Mouse (Mus musculus) cerebellum, postnatal 4 days (tissue): ENCODE data around the gene Gm10666.
"Not testable (repeated sequence)": the region's sequence is repeated elsewhere in the genome, so short reads cannot be mapped to it uniquely, and the experiment has no call there.

Experiments
- DNase-seq, 2 experiments: peaks; one replicate each; pipeline ENCODE4 v3.0.0; 2022; ENCODE audit warnings: low spot score in 2 of 2, mixed read lengths in 1 of 2

Gene Gm10666

DNA sequence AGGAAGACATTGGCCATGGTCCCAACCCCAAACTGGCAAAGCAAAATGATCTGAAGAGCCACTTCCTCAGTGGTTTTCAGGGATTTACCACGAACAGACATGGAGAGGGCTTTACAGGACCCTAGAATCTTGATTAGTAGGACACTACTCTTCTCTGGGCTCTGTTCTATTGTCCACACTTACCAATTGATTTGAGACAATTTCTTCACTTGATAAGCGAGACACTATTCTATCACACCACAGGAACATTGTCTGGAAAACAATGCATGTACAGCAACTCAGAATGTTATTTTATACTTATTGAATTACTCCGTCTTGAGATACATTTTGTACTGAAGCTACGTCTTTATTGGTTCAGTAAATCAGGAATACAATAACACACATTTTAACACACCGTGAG lies at the start of gene Gm10666:
Gm10666 (minus strand) TSS at position 101 of the 400 bp plus-strand sequence.
- DNase-seq: not testable (repeated sequence)

DNA sequence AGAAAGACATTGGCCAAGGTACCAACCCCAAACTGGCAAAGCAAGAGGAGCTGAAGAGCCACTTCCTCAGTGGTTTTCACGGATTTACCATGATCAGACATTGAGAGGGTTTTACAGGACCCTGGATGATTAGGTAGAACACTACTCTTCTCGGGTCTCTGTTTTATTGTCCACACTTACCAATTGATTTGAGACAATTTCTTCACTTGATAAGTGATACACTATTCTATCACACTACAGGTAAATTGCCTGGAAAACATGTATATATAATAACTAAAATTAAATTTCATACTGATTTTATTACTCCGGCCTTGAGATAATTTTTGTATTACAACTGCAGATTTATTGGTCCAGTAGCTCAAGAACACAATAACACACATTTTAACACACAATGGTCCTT lies 29.4 kb upstream of the Gm10666 start, which contains the start of gene Vmn1r142:
Vmn1r142 (minus strand) TSS at position 101 of the 400 bp plus-strand sequence.
- DNase-seq: not testable (repeated sequence)

DNA sequence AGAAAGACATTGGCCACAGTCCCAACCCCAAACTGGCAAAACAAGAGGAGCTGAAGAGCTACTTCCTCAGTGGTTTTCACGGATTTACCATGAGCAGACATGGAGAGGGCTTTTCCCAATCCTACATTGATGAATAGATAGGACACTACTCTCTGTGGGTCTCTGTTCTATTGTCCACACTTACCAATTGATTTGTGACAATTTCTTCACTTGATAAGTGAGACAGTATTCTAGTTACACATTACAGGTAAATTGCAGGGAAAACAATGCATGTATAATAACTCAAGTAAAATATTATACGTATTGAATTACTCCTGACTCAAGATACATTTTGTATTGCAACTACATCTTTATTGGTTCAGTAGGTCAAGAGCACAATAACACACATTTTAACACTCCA lies 16.4 kb downstream of the Gm10666 start, which contains the start of gene Gm16451:
Gm16451 (minus strand) TSS at position 101 of the 400 bp plus-strand sequence.
- DNase-seq: not testable (repeated sequence)
